In genomic region chr19:5151331-5151730, GRCm38 (mm10) we compare ENCODE assay signal across 8 mouse cellular contexts. TPM values are rescaled to one million over a fixed set of nuclear protein-coding genes. Genes with fewer than 3 reads are reported as not detected.
DNase-seq lines count a peak whose midpoint lies in the region; ATAC-seq and TF ChIP-seq lines count a peak whose summit lies in the region.

No protein-coding gene starts in this region.

- WGBS in large intestine, adult 2 months = 37% methylated on average over 3 of the region's 3 CpGs
- 31% methylated on average over 3 of the region's 3 CpGs for WGBS in lung, adult 2 months

- peak; percentile 92 for TF ChIP-seq CTCF in Patski (IDR thresholded peaks at IDR 0.05)
- TF ChIP-seq CTCF in lung, adult 2 months (IDR thresholded peaks at IDR 0.05; ENCODE audit: insufficient read depth, low read length) = 0 out of 2 replicates have a peak, but pooled peaks have one; percentile 29

- no peak for TF ChIP-seq POLR2A in lung, adult 2 months (IDR thresholded peaks at IDR 0.05; ENCODE audit: borderline replicate concordance, extremely low read depth, low read depth, low read length)

- H3K4me3 ChIP-seq in lung, adult 2 months (replicated peaks; ENCODE audit: extremely low read depth, low read depth, low read length) = no peak overlapping the region

- POLR2A ChIA-PET in Patski (lab: Charles Lee) = interaction anchor here (0.7 to 1.2 kb wide), 2 partner anchors 14 to 45 kb away, joined by 3 read pairs; no protein-coding TSS in a partner anchor

- CTCF ChIA-PET in Patski (lab: Charles Lee) = interaction anchor here (0.9 to 3.5 kb wide), 22 partner anchors 10 to 162 kb away, joined by 3 to 28 read pairs (median 4); partner anchors contain the start of gene Klc2

- in situ Hi-C loops in Patski (cut with MboI; ENCODE audit: low pct_unique_long_range_greater_than_20kb) = no loop called here

- no peaks in the 10 kb centered on the region for H3K4me1 ChIP-seq in lung, adult 2 months (ENCODE audit: control insufficient read depth, insufficient read depth, low read length)

- peak; percentile 26 to 45 for DNase-seq in CD8-positive naive resting alpha-beta T cell, adult 2 months (ENCODE audit: low read depth in 2 of 2, low spot score in 2 of 2)
- no peak for DNase-seq in Patski (ENCODE audit: low read depth, low spot score)
- peak; percentile 92 to 93 for DNase-seq in cerebellum, postnatal 10 days
- peak; percentile 58 to 63 for DNase-seq in frontal cortex, postnatal 25 days (ENCODE audit: low spot score in 2 of 2)
- DNase-seq in large intestine, adult 2 months (ENCODE audit: low read depth, low spot score) = peak; percentile 4
- peak; percentile 31 for DNase-seq in lung, adult 2 months
- DNase-seq in retina, postnatal 7 days (ENCODE audit: low read depth, low spot score) = peak; percentile 52

- H3K27me3 ChIP-seq in Patski = no peaks in the 10 kb centered on the region

- no peak for ATAC-seq in Patski
- no peak for ATAC-seq in activated CD4-positive, CD25-positive, alpha-beta regulatory T cell, adult 4 months

RNA-seq across cellular contexts. Expression of gene Klc2, which starts 33.0 kb away (rescaled TPM):
- 84.0 TPM for polyA plus RNA-seq in Patski (2021)
- 13.6 and 17.0 TPM in 2 replicates for polyA plus RNA-seq in large intestine, adult 2 months (2012; rRNA removed)
- 35.5 and 47.3 TPM in 2 replicates for polyA plus RNA-seq in lung, adult 2 months (2012; rRNA removed)
- polyA plus RNA-seq in activated CD4-positive, CD25-positive, alpha-beta regulatory T cell, adult 4 months (2017; shearing (Covaris generic)) = 1 to 10 TPM; 4.6 to 6.7 TPM

RNA-seq across cellular contexts. Expression of gene Rab1b, which starts 44.5 kb away (rescaled TPM):
- polyA plus RNA-seq in Patski (2021) = 237 TPM
- 181 and 205 TPM in 2 replicates for polyA plus RNA-seq in large intestine, adult 2 months (2012; rRNA removed)
- 213 and 232 TPM in 2 replicates for polyA plus RNA-seq in lung, adult 2 months (2012; rRNA removed)
- polyA plus RNA-seq in activated CD4-positive, CD25-positive, alpha-beta regulatory T cell, adult 4 months (2017; shearing (Covaris generic)) = 100 to 1,000 TPM; 118 to 143 TPM

RNA-seq across cellular contexts. Expression of gene Cnih2, which starts 53.0 kb away (rescaled TPM):
- polyA plus RNA-seq in Patski (2021) = 2.5 TPM
- 1.3 and 1.5 TPM in 2 replicates for polyA plus RNA-seq in large intestine, adult 2 months (2012; rRNA removed)
- 1.2 and 1.3 TPM in 2 replicates for polyA plus RNA-seq in lung, adult 2 months (2012; rRNA removed)
- not detected for polyA plus RNA-seq in activated CD4-positive, CD25-positive, alpha-beta regulatory T cell, adult 4 months (2017; shearing (Covaris generic))
